Mouse (Mus musculus) myocyte (in vitro differentiated cells): ENCODE data around the gene Alyref2. TPM values are rescaled to one million over a fixed set of nuclear protein-coding genes. Genes with fewer than 3 reads are reported as not detected.

Experiments used
- H3K27me3 ChIP-seq: one replicate; pipeline ENCODE4 v1.6.1; 2011; ENCODE audit not compliant: control insufficient read depth, insufficient read depth, insufficient read length
- H3K36me3 ChIP-seq: one replicate; pipeline ENCODE4 v1.6.1; 2011; ENCODE audit not compliant: control insufficient read depth, insufficient read depth
- H3K4me2 ChIP-seq: one replicate; pipeline ENCODE4 v1.6.1; 2011; ENCODE audit warnings: low read depth, control low read depth
- H3K4me3 ChIP-seq: one replicate; pipeline ENCODE4 v1.5.1; 2011; ENCODE audit warnings: mild to moderate bottlenecking, control low read depth, moderate library complexity
- H3K79me2 ChIP-seq: one replicate; pipeline ENCODE4 v1.6.1; 2011; ENCODE audit not compliant: control insufficient read depth, insufficient read depth
- H3ac ChIP-seq: one replicate; pipeline ENCODE4 v1.6.1; 2011; ENCODE audit not compliant: control insufficient read depth, insufficient read length
- CEBPB ChIP-seq: IDR thresholded peaks from 2 replicates; pipeline ENCODE4 v1.6.1; 2011; ENCODE audit warnings: mild to moderate bottlenecking, moderate library complexity; ENCODE audit not compliant: poor library complexity, insufficient read depth, severe bottlenecking
- E2F4 ChIP-seq: IDR thresholded peaks from one replicate; pipeline ENCODE4 v1.6.1; 2011; ENCODE audit warnings: mild to moderate bottlenecking, control low read depth, moderate library complexity; ENCODE audit not compliant: insufficient read depth
- MAX ChIP-seq: IDR thresholded peaks from one replicate; pipeline ENCODE4 v1.6.1; 2011; ENCODE audit warnings: low read depth, mild to moderate bottlenecking, control low read depth
- MYOD1 ChIP-seq, 3 experiments: IDR thresholded peaks; one replicate each; pipeline ENCODE4 v1.6.1; 2011; ENCODE audit warnings: control low read depth in 2 of 3, low read depth in 2 of 3, mild to moderate bottlenecking in 2 of 3, moderate library complexity in 1 of 3; ENCODE audit not compliant: insufficient read length in 2 of 3, control insufficient read depth in 1 of 3
- MYOG ChIP-seq, 3 experiments: IDR thresholded peaks; one replicate each; pipeline ENCODE4 v1.6.1; 2011; ENCODE audit warnings: control low read depth in 2 of 3, low read depth in 2 of 3, mild to moderate bottlenecking in 2 of 3; ENCODE audit not compliant: insufficient read length in 2 of 3, control insufficient read depth in 1 of 3, insufficient read depth in 1 of 3
- POLR2A ChIP-seq: IDR thresholded peaks from one replicate; pipeline ENCODE4 v1.6.1; 2011; ENCODE audit warnings: low read depth, mild to moderate bottlenecking, control low read depth, moderate library complexity; ENCODE audit not compliant: insufficient read length
- POLR2AphosphoS2 ChIP-seq: IDR thresholded peaks from one replicate; pipeline ENCODE4 v1.6.1; 2011; ENCODE audit warnings: low read depth, control low read depth; ENCODE audit not compliant: insufficient read length
- REST ChIP-seq: IDR thresholded peaks from one replicate; pipeline ENCODE4 v1.6.1; 2011; ENCODE audit warnings: mild to moderate bottlenecking, control low read depth, moderate library complexity; ENCODE audit not compliant: insufficient read depth, insufficient read length
- SRF ChIP-seq: IDR thresholded peaks from one replicate; pipeline ENCODE4 v1.6.1; 2011; ENCODE audit warnings: low read depth; ENCODE audit not compliant: control insufficient read depth, insufficient read length
- TCF12 ChIP-seq: IDR thresholded peaks from one replicate; pipeline ENCODE4 v1.6.1; 2011; ENCODE audit warnings: mild to moderate bottlenecking, control low read depth; ENCODE audit not compliant: poor library complexity, insufficient read depth, severe bottlenecking
- TCF3 ChIP-seq: IDR thresholded peaks from one replicate; pipeline ENCODE4 v1.6.1; 2011; ENCODE audit warnings: low read depth, control low read depth; ENCODE audit not compliant: insufficient read length
- USF1 ChIP-seq: IDR thresholded peaks from one replicate; pipeline ENCODE4 v1.6.1; 2011; ENCODE audit warnings: low read depth, mild to moderate bottlenecking, control low read depth, moderate library complexity
- polyA plus RNA-seq: library from polyadenylated mRNA; unstranded; fragments of >200 nt; fragmentation: generic; extraction: Trizol; gene quantifications from one replicate; pipeline ENCODE4 v1.2.1, GENCODE M21; 2012; ENCODE audit warnings: missing spikeins

Gene Alyref2
- polyA plus RNA-seq, 1 experiment, result 6.6 TPM

- no peaks in the 10 kb centered on the region for H3K36me3 ChIP-seq
- H3K79me2 ChIP-seq, result no peaks in the 10 kb centered on the region
- no peak overlapping the region for H3K4me3 ChIP-seq
- TF ChIP-seq SRF, result no peak
- TF ChIP-seq POLR2A, result no peak
- no peak for TF ChIP-seq MYOG (IDR thresholded peaks at IDR 0.05; ENCODE audit: control insufficient read depth in 1 of 3, insufficient read depth in 1 of 3, insufficient read length in 2 of 3, low read depth in 2 of 3)
- TF ChIP-seq POLR2AphosphoS2, result no peak
- no peak for TF ChIP-seq TCF3
- no peak for TF ChIP-seq TCF12
- no peak for TF ChIP-seq CEBPB
- no peak for TF ChIP-seq MAX
- TF ChIP-seq USF1, result no peak
- TF ChIP-seq MYOD1 (IDR thresholded peaks at IDR 0.05; ENCODE audit: control insufficient read depth in 1 of 3, insufficient read length in 2 of 3, low read depth in 2 of 3), result no peak
- no peak for TF ChIP-seq REST
- TF ChIP-seq E2F4, result no peak
- no peak overlapping the region for H3K4me2 ChIP-seq
- no peaks in the 10 kb centered on the region for H3K27me3 ChIP-seq
- no peak overlapping the region for H3ac ChIP-seq
These were observed 37.4 kb downstream of the Alyref2 start for GRCm38 (mm10) chr1:171540694-171541093.

GRCm38 (mm10) chr1:171551326-171551725, 48.0 kb downstream of the Alyref2 start:
- H3K4me3 ChIP-seq, result no peak overlapping the region
- H3K4me2 ChIP-seq, result no peak overlapping the region
- no peak overlapping the region for H3ac ChIP-seq
- H3K36me3 ChIP-seq, result no peaks in the 10 kb centered on the region
- H3K27me3 ChIP-seq, result no peaks in the 10 kb centered on the region
- TF ChIP-seq USF1 (no peak), POLR2AphosphoS2 (no peak), E2F4 (no peak), SRF (no peak), MYOD1 (IDR thresholded peaks at IDR 0.05; ENCODE audit: control insufficient read depth in 1 of 3, insufficient read length in 2 of 3, low read depth in 2 of 3) (no peak), TCF12 (no peak), TCF3 (no peak), CEBPB (no peak), MYOG (IDR thresholded peaks at IDR 0.05; ENCODE audit: control insufficient read depth in 1 of 3, insufficient read depth in 1 of 3, insufficient read length in 2 of 3, low read depth in 2 of 3) (no peak), POLR2A (no peak), MAX (no peak), REST (no peak)
- H3K79me2 ChIP-seq, result no peaks in the 10 kb centered on the region

- H3K4me3 ChIP-seq, result no peak overlapping the region
These were observed 49.0 kb downstream of the Alyref2 start for GRCm38 (mm10) chr1:171552230-171552629.

GRCm38 (mm10) chr1:171553359-171554341, 50.4 kb downstream of the Alyref2 start:
- Histone ChIP-seq H3K36me3 (no peaks in the 10 kb centered on the region), H3K4me3 (no peak overlapping the region), H3K79me2 (no peaks in the 10 kb centered on the region), H3K4me2 (no peak overlapping the region), H3ac (no peak overlapping the region), H3K27me3 (no peaks in the 10 kb centered on the region)
- no peak for TF ChIP-seq POLR2AphosphoS2
- TF ChIP-seq TCF12, result no peak
- TF ChIP-seq E2F4, result no peak
- TF ChIP-seq POLR2A, result no peak
- no peak for TF ChIP-seq MYOG (IDR thresholded peaks at IDR 0.05; ENCODE audit: control insufficient read depth in 1 of 3, insufficient read depth in 1 of 3, insufficient read length in 2 of 3, low read depth in 2 of 3)

More at GRCm38 (mm10) chr1:171552230-171552629, 49.0 kb downstream of the Alyref2 start:
- TF ChIP-seq USF1 (no peak), MYOD1 (IDR thresholded peaks at IDR 0.05; ENCODE audit: control insufficient read depth in 1 of 3, insufficient read length in 2 of 3, low read depth in 2 of 3) (no peak), MAX (no peak), SRF (no peak), E2F4 (no peak), REST (no peak), POLR2AphosphoS2 (no peak), MYOG (IDR thresholded peaks at IDR 0.05; ENCODE audit: control insufficient read depth in 1 of 3, insufficient read depth in 1 of 3, insufficient read length in 2 of 3, low read depth in 2 of 3) (no peak), TCF3 (no peak), POLR2A (no peak), CEBPB (no peak), TCF12 (no peak)
- H3K4me2 ChIP-seq, result no peak overlapping the region
- H3K79me2 ChIP-seq, result no peaks in the 10 kb centered on the region
- H3K36me3 ChIP-seq, result no peaks in the 10 kb centered on the region
- H3ac ChIP-seq, result no peak overlapping the region
- H3K27me3 ChIP-seq, result no peaks in the 10 kb centered on the region

Other genes starting within 250 kb of the Alyref2 start
- 19.3 TPM for gene B4galt3, start 233.2 kb upstream of the Alyref2 start, polyA plus RNA-seq
- gene Ppox, start 222.3 kb upstream of the Alyref2 start, polyA plus RNA-seq, result 11.7 TPM
- 21.0 TPM for gene Usp21, start 215.5 kb upstream of the Alyref2 start, polyA plus RNA-seq
- gene Ufc1, start 208.5 kb upstream of the Alyref2 start, polyA plus RNA-seq, result 116 TPM
- 59.9 TPM for gene Dedd, start 174.3 kb upstream of the Alyref2 start, polyA plus RNA-seq
- gene Nit1, start 157.8 kb upstream of the Alyref2 start, polyA plus RNA-seq, result 31.8 TPM
- 111 TPM for gene Pfdn2, start 157.8 kb upstream of the Alyref2 start, polyA plus RNA-seq
- gene Klhdc9, start 142.7 kb upstream of the Alyref2 start, polyA plus RNA-seq, result not detected
- gene Nectin4, start 133.4 kb upstream of the Alyref2 start, polyA plus RNA-seq, result 0.08 TPM
- gene Arhgap30, start 114.5 kb upstream of the Alyref2 start, polyA plus RNA-seq, result 0.02 TPM
- 106 TPM for gene Usf1, start 92.2 kb upstream of the Alyref2 start, polyA plus RNA-seq
- gene Tstd1, start 84.6 kb upstream of the Alyref2 start, polyA plus RNA-seq, result 0.41 TPM
- 24.2 TPM for gene F11r, start 65.9 kb upstream of the Alyref2 start, polyA plus RNA-seq
- gene Itln1, start 31.8 kb downstream of the Alyref2 start, polyA plus RNA-seq, result not detected
- 0.04 TPM for gene Cd244a, start 55.7 kb downstream of the Alyref2 start, polyA plus RNA-seq
- not detected for gene Ly9, start 103.9 kb downstream of the Alyref2 start, polyA plus RNA-seq
- not detected for gene Slamf7, start 149.6 kb downstream of the Alyref2 start, polyA plus RNA-seq
- gene Cd48, start 178.5 kb downstream of the Alyref2 start, polyA plus RNA-seq, result not detected